Mouse (Mus musculus): ENCODE data around the gene Nmrk2.
A peak's percentile ranks its signal among the peaks of the same experiment; 100 is the strongest.

Nmrk2 gene

DNA sequence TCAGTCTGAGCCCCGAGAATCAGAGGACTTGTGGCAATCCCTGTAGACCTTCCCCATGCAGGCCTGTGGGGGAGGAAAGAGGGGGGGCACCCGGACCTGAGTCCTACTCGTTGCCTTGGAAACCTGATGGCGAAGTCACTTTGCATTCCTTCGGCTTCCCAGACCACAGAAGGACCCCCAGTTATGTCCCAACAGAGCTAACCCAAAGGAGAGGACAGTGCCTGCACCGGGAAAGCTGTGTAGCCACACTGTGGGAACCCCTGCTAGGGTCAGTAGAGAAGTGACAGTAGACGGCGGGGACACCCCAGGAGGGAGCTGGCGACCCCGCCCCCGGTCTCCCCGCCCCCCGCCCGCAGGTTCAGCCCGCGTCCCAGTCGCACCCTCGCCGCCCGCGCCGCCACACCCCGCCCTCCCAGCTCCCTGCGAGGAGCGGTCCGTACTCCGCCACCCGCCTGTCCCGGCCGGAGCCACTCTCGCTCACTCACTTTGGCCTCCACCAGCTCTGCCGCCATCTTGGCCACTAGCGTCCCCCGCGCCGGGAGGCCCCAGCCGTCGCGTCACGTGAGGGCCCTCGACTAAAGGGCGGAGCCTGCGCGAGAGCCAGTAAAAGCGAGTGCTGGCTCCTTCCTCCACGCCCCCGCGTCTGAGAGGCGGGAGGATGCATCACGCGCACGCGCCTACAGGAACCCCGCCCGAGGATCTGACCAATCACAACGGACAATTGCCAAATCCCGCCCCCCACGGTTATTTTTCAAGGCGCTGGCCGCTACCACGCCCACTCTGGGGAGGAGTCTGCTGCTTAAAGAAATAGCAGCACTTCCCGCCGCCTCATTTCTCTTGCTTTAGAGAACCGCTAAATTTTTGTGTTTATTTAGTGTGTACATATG, 34.4 kb downstream of the Nmrk2 start, which contains the start of gene Pias4:
Pias4 (minus strand) TSS at position 724 of the 887 bp plus-strand sequence.
- peak; percentile 99 for DNase-seq (ENCODE audit: low read depth, low spot score)

- no peak for DNase-seq (ENCODE audit: low read depth, low spot score)
These were observed 36.7 kb downstream of the Nmrk2 start for GRCm38 (mm10) chr10:81165118-81165517.

DNA sequence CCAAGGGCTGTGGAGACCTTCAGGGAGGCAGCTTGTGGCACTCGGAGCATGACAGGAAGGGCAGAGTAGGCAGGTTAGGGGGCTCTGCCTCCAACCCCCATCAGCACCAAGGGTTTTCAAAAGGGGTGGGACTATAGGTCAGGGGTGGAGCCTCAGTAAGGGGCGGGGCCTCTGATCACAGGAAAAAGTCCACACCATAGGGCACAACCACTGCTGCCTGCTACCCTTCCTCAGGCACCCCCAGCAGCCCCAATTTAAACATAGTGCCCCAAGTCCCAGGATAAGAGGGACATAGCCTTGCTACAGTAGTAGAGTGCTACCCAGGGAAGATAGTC, 39.6 kb downstream of the Nmrk2 start:
- DNase-seq (ENCODE audit: low read depth, low spot score) = no peak

DNA sequence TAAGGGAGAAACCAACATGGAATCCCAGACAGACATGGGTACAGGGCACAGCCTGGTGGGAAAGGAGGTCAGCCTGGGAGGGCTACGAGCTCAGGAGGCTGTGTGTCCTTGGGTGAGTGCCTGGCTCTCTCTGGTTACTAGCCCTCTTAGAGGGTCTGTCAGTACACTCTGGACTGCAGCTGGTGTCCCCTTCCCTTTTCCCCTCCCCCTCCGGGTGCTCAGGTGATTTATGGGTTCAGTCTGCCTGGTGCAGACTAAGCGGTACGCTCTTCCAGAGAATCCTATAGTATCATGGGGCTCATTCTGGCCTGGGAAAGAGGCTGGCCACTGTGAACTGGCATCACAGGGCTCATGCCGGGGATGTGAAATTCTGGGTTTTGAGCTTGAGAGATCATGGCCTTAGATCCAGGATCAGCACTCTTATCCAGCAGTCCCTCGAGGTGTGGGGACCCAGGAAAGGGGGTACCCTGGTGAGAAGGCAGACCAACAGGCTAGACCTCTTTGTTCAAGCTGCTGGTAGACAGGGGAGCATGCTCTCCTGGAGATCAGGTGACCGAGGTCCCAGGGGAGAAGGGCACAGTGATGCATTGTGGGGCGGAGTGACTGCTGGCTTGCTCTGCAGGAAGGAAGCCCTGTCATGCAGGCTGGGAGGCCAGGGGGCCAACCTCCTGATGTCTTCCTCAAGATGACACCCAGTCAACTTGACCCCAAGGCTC, 40.1 kb downstream of the Nmrk2 start:
- no peak for DNase-seq (ENCODE audit: low read depth, low spot score)

GRCm38 (mm10) chr10:81154736-81155135, 47.1 kb downstream of the Nmrk2 start:
- no peak for DNase-seq (ENCODE audit: low read depth, low spot score)

- no peak for DNase-seq (ENCODE audit: low read depth, low spot score)
These were observed 47.5 kb downstream of the Nmrk2 start for GRCm38 (mm10) chr10:81154313-81154712.

DNA sequence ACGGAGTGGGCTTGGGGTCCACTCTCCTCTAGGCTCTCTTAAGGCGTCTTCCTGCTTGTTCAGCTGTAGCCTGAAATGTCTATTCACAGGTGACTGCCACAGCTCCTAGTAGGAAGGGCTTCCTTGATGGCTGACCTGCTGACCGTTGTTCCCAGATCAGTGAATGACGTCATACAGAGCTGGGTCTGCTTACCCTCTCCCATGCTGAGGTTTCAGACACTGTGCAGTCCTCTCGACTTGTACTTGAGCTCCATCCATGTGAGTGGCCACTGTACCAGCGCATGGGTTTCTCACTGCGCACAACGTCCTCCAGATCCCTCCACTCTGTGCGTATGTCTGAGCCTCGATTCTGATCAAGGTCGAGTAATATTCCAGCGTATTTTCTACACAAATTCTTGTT, 49.2 kb downstream of the Nmrk2 start:
- no peak for DNase-seq (ENCODE audit: low read depth, low spot score)

GRCm38 (mm10) chr10:81151261-81151660, 50.6 kb downstream of the Nmrk2 start:
- DNase-seq (ENCODE audit: low read depth, low spot score) = no peak
